Mouse (Mus musculus) limb, embryonic 12.5 days (tissue): ENCODE data around the gene Dnajc5. TPM values are rescaled to one million over a fixed set of nuclear protein-coding genes. Genes with fewer than 3 reads are reported as not detected.
A peak's percentile ranks its signal among the peaks of the same experiment; 100 is the strongest.

Experiments used
- ATAC-seq: fragments of 200-750 bp; cut with Nextera tagmentation; 2 replicates; pipeline ENCODE4 v1.8.0; 2017; ENCODE audit warnings: low read depth, moderate TSS enrichment; ENCODE audit not compliant: insufficient number of reproducible peaks, insufficient read depth, low FRiP score, low TSS enrichment
- H3K27ac ChIP-seq: fragments of 300-500 bp; sonication (generic); 2 replicates; pipeline ENCODE4 v1.5.1; 2016; ENCODE audit warnings: mild to moderate bottlenecking, moderate library complexity
- H3K27me3 ChIP-seq: fragments of 300-500 bp; sonication (generic); 2 replicates; pipeline ENCODE4 v1.6.1; 2016; ENCODE audit warnings: mild to moderate bottlenecking, moderate library complexity
- H3K36me3 ChIP-seq: fragments of 300-500 bp; sonication (generic); 2 replicates; pipeline ENCODE4 v1.6.1; 2016; ENCODE audit warnings: mild to moderate bottlenecking, moderate library complexity
- H3K4me1 ChIP-seq: fragments of 300-500 bp; sonication (generic); replicated peaks from 2 replicates; pipeline ENCODE4 v1.6.1; 2016
- H3K4me2 ChIP-seq: fragments of 300-500 bp; sonication (generic); 2 replicates; pipeline ENCODE4 v1.6.1; 2016; ENCODE audit warnings: mild to moderate bottlenecking, moderate library complexity
- H3K4me3 ChIP-seq: fragments of 300-500 bp; sonication (generic); replicated peaks from 2 replicates; pipeline ENCODE4 v1.5.1; 2016; ENCODE audit warnings: mild to moderate bottlenecking
- H3K9ac ChIP-seq: fragments of 300-500 bp; sonication (generic); replicated peaks from 2 replicates; pipeline ENCODE4 v1.6.1; 2016; ENCODE audit warnings: mild to moderate bottlenecking, moderate library complexity
- H3K9me3 ChIP-seq: fragments of 300-500 bp; sonication (generic); 2 replicates; pipeline ENCODE4 v1.6.1; 2016; ENCODE audit warnings: mild to moderate bottlenecking, moderate library complexity
- WGBS: fragments of 180-500 bp; shearing (Covaris S2); methylation state at CpG from one replicate; pipeline ENCODE4 v1.1.7; 2016; 5-methylcytosine and 5-hydroxymethylcytosine counted together
- polyA plus RNA-seq: library from polyadenylated mRNA; unstranded; fragments of >200 nt; fragmentation: Nextera tagmentation; extraction: Ambion mirVana; gene quantifications from 2 replicates; pipeline ENCODE4 v1.2.1, GENCODE M21; 2016

The Dnajc5 gene
- polyA plus RNA-seq, 1 experiment from 2014 or later: 90.6 TPM

- peaks cover 17% of the 10 kb centered on the region for H3K4me1 ChIP-seq
- peak within 1 kb of the TSS; percentile 95 for H3K4me3 ChIP-seq
- WGBS: 28% methylated on average over 5 of the region's 5 CpGs
- H3K9ac ChIP-seq: peak within 1 kb of the TSS; percentile 89
- H3K27me3 ChIP-seq: no peaks in the 10 kb centered on the region
- peak within 1 kb of the TSS; percentile 85 for H3K4me2 ChIP-seq
- ATAC-seq: no peak
- peaks cover 43% of the 10 kb centered on the region for H3K36me3 ChIP-seq
- no peaks in the 10 kb centered on the region for H3K9me3 ChIP-seq
- H3K27ac ChIP-seq: peak within 1 kb of the TSS; percentile 82
These were observed 71.3 kb downstream of the Dnajc5 start, which contains the start of gene Prpf6 for GRCm38 (mm10) chr2:181591528-181592085. Gene Prpf6 (plus strand): TSS chr2:181591868.

- WGBS: under 1% methylated on average over 88 of the region's 97 CpGs
- H3K4me2 ChIP-seq: peak within 1 kb of the TSS; percentile 85
- no peaks in the 10 kb centered on the region for H3K27me3 ChIP-seq
- H3K9me3 ChIP-seq: no peaks in the 10 kb centered on the region
- peak within 1 kb of the TSS; percentile 95 for H3K4me3 ChIP-seq
- peak; percentile 71 for ATAC-seq
- H3K27ac ChIP-seq: peak within 1 kb of the TSS; percentile 82
- peak within 1 kb of the TSS; percentile 89 for H3K9ac ChIP-seq
- H3K36me3 ChIP-seq: peaks cover 35% of the 10 kb centered on the region
- H3K4me1 ChIP-seq: peaks cover 17% of the 10 kb centered on the region
These were observed 72.2 kb downstream of the Dnajc5 start, which contains the start of gene Zfp512b for GRCm38 (mm10) chr2:181592231-181593041. Gene Zfp512b (minus strand): TSS chr2:181592803.

GRCm38 (mm10) chr2:181593042-181593421 is 72.7 kb downstream of the Dnajc5 start:
- H3K9me3 ChIP-seq: no peaks in the 10 kb centered on the region
- WGBS: 6% methylated on average over 6 of the region's 6 CpGs
- peak overlapping the region; percentile 85 for H3K4me2 ChIP-seq
- peak overlapping the region; percentile 89 for H3K9ac ChIP-seq
- H3K4me3 ChIP-seq: peak overlapping the region; percentile 95
- H3K4me1 ChIP-seq: peaks cover 20% of the 10 kb centered on the region
- peak overlapping the region; percentile 82; the same call in 1 of the 2 replicates for H3K27ac ChIP-seq
- H3K27me3 ChIP-seq: peaks cover 4% of the 10 kb centered on the region; the same call in 1 of the 2 replicates
- H3K36me3 ChIP-seq: peaks cover 29% of the 10 kb centered on the region
- peak; percentile 13; the same call in 1 of the 2 replicates for ATAC-seq

GRCm38 (mm10) chr2:181593937-181594336 is 73.7 kb downstream of the Dnajc5 start:
- ATAC-seq: no peak
- Histone ChIP-seq H3K4me3 (no peak overlapping the region), H3K4me1 (peaks cover 27% of the 10 kb centered on the region), H3K27me3 (peaks cover 14% of the 10 kb centered on the region), H3K4me2 (no peak overlapping the region), H3K36me3 (peaks cover 20% of the 10 kb centered on the region), H3K9ac (no peak overlapping the region), H3K9me3 (no peaks in the 10 kb centered on the region), H3K27ac (no peak overlapping the region)

GRCm38 (mm10) chr2:181594946-181595696 is 74.8 kb downstream of the Dnajc5 start:
- no peak overlapping the region for H3K9ac ChIP-seq
- no peaks in the 10 kb centered on the region for H3K9me3 ChIP-seq
- no peak for ATAC-seq
- WGBS: 71% methylated on average over 4 of the region's 4 CpGs
- peaks cover 24% of the 10 kb centered on the region for H3K27me3 ChIP-seq
- no peak overlapping the region for H3K27ac ChIP-seq
- no peak overlapping the region for H3K4me2 ChIP-seq
- H3K4me3 ChIP-seq: no peak overlapping the region
- H3K36me3 ChIP-seq: peaks cover 8% of the 10 kb centered on the region
- peaks cover 27% of the 10 kb centered on the region for H3K4me1 ChIP-seq

GRCm38 (mm10) chr2:181596221-181596960 is 76.1 kb downstream of the Dnajc5 start:
- peaks cover 27% of the 10 kb centered on the region for H3K27me3 ChIP-seq
- no peak for ATAC-seq
- no peaks in the 10 kb centered on the region for H3K36me3 ChIP-seq
- H3K4me3 ChIP-seq: no peak overlapping the region
- H3K9ac ChIP-seq: no peak overlapping the region
- H3K27ac ChIP-seq: no peak overlapping the region
- peaks cover 27% of the 10 kb centered on the region for H3K4me1 ChIP-seq
- no peaks in the 10 kb centered on the region for H3K9me3 ChIP-seq
- 41% methylated on average over 6 of the region's 6 CpGs for WGBS
- H3K4me2 ChIP-seq: no peak overlapping the region

GRCm38 (mm10) chr2:181597378-181598061 is 77.2 kb downstream of the Dnajc5 start:
- no peak overlapping the region for H3K4me2 ChIP-seq
- H3K27me3 ChIP-seq: peaks cover 27% of the 10 kb centered on the region
- H3K4me3 ChIP-seq: no peak overlapping the region
- H3K9me3 ChIP-seq: no peaks in the 10 kb centered on the region
- H3K9ac ChIP-seq: no peak overlapping the region
- peaks cover 29% of the 10 kb centered on the region for H3K4me1 ChIP-seq
- 70% methylated on average over 7 of the region's 7 CpGs for WGBS
- ATAC-seq: no peak
- no peaks in the 10 kb centered on the region for H3K36me3 ChIP-seq
- no peak overlapping the region for H3K27ac ChIP-seq

- Histone ChIP-seq H3K4me1 (peaks cover 27% of the 10 kb centered on the region), H3K4me2 (peak within 1 kb of the TSS; percentile 87), H3K27me3 (peaks cover 27% of the 10 kb centered on the region), H3K9me3 (no peaks in the 10 kb centered on the region), H3K36me3 (no peaks in the 10 kb centered on the region), H3K4me3 (peak within 1 kb of the TSS; percentile 67), H3K27ac (0 out of 2 replicates have a peak within 1 kb of the TSS, but pooled peaks have one; percentile 23), H3K9ac (peak within 1 kb of the TSS; percentile 69)
- WGBS: 2% methylated on average over 71 of the region's 71 CpGs
- ATAC-seq: no peak
These were observed 78.4 kb downstream of the Dnajc5 start, which contains the start of gene Samd10 for GRCm38 (mm10) chr2:181598454-181599351. Gene Samd10 (minus strand): TSS chr2:181599212.

GRCm38 (mm10) chr2:181600226-181600758 is 80.0 kb downstream of the Dnajc5 start:
- H3K4me1 ChIP-seq: peaks cover 27% of the 10 kb centered on the region
- H3K36me3 ChIP-seq: no peaks in the 10 kb centered on the region
- H3K9ac ChIP-seq: peak overlapping the region; percentile 88; the same call in 1 of the 2 replicates
- peak overlapping the region; percentile 77 for H3K4me2 ChIP-seq
- H3K27me3 ChIP-seq: peaks cover 27% of the 10 kb centered on the region
- WGBS: 55% methylated on average over 6 of the region's 6 CpGs
- H3K4me3 ChIP-seq: peak overlapping the region; percentile 93
- peak overlapping the region; percentile 77; the same call in 1 of the 2 replicates for H3K27ac ChIP-seq
- no peak for ATAC-seq
- no peaks in the 10 kb centered on the region for H3K9me3 ChIP-seq
